Mouse (Mus musculus) olfactory bulb, adult 2 months (tissue): Measurements from ENCODE around the gene Rasgef1b. TPM values are rescaled to one million over a fixed set of nuclear protein-coding genes. Genes with fewer than 3 reads are reported as not detected.

Experiments used
- H3K27ac ChIP-seq: fragments of 200-500 bp; 2 replicates; pipeline ENCODE4 v1.5.1; 2012; ENCODE audit warnings: low read depth, low read length; ENCODE audit not compliant: insufficient read depth
- H3K4me1 ChIP-seq: fragments of 200-500 bp; 2 replicates; pipeline ENCODE4 v1.6.1; 2012; ENCODE audit warnings: low read length; ENCODE audit not compliant: control insufficient read depth, insufficient read depth
- H3K4me3 ChIP-seq: fragments of 200-500 bp; 2 replicates; pipeline ENCODE4 v1.5.1; 2012; ENCODE audit warnings: mild to moderate bottlenecking, low read depth, low read length, moderate library complexity; ENCODE audit not compliant: insufficient read depth
- CTCF ChIP-seq: fragments of 200-500 bp; IDR thresholded peaks from 2 replicates; pipeline ENCODE4 v1.5.1; 2012; ENCODE audit warnings: low read depth, mild to moderate bottlenecking, low read length, moderate library complexity; ENCODE audit not compliant: insufficient read depth
- POLR2A ChIP-seq: fragments of 200-500 bp; IDR thresholded peaks from 2 replicates; pipeline ENCODE4 v1.6.1; 2012; ENCODE audit warnings: mild to moderate bottlenecking, low read depth, low read length, moderate library complexity; ENCODE audit not compliant: insufficient read depth
- WGBS: fragments of 180-500 bp; shearing (Covaris S2); methylation state at CpG from one replicate; pipeline ENCODE4 v1.1.7; 2018; 5-methylcytosine and 5-hydroxymethylcytosine counted together
- polyA plus RNA-seq: library from polyadenylated mRNA; stranded (reverse); fragments of >200 nt; gene quantifications from 2 replicates; pipeline ENCODE4 v1.2.4, GENCODE M21; 2012; ENCODE audit warnings: low replicate concordance; ENCODE audit not compliant: missing spikeins, insufficient read depth, insufficient read length

Rasgef1b gene
- polyA plus RNA-seq, 1 experiment, result not detected

DNA sequence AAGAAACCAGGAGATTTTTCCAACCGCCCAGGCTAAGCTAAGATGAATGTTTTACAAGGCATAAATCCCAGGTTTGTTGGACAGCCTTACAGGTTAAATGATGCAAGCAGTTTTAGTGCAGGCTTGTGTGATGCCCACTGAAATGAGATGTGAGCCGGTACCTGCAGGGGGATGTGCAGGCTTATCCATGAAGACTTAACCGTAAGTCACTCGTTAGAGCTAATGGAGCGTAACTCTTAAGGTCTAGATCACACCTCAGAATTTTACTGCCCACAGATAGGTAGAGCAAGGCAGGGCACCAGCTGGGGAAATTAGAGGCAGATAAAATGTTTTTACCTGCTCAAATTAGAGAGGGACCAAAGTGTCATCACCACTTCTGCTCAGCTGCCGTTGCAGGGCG is 14.0 kb upstream of the Rasgef1b start:
- 96% methylated on average over 7 of the region's 7 CpGs for WGBS
- Histone ChIP-seq H3K4me1 (no peaks in the 10 kb centered on the region), H3K27ac (no peak overlapping the region), H3K4me3 (no peak overlapping the region)
- TF ChIP-seq POLR2A (no peak), CTCF (no peak)

DNA sequence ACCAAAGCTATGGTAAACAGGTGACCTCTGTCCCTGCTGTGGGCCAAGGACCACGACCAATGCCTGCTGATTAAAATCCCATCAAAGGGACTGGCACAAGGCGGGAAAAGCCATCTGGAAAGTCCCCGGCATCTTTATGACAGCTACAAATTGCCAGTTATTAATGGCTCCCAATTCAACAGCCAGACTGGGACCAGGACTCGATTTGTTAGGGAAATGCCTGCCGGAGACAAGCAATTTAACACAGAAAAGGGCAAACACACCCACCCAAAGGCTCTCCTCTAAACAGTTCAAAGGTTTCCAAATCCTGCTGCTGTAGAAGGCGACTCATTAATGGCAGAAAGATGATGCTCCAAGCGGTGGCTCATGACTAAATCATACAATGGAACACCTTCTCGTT is 13.2 kb upstream of the Rasgef1b start:
- H3K4me3 ChIP-seq, result no peak overlapping the region
- TF ChIP-seq CTCF, result no peak
- no peak for TF ChIP-seq POLR2A
- no peak overlapping the region for H3K27ac ChIP-seq
- no peaks in the 10 kb centered on the region for H3K4me1 ChIP-seq
- 49% methylated on average over 8 of the region's 8 CpGs for WGBS

DNA sequence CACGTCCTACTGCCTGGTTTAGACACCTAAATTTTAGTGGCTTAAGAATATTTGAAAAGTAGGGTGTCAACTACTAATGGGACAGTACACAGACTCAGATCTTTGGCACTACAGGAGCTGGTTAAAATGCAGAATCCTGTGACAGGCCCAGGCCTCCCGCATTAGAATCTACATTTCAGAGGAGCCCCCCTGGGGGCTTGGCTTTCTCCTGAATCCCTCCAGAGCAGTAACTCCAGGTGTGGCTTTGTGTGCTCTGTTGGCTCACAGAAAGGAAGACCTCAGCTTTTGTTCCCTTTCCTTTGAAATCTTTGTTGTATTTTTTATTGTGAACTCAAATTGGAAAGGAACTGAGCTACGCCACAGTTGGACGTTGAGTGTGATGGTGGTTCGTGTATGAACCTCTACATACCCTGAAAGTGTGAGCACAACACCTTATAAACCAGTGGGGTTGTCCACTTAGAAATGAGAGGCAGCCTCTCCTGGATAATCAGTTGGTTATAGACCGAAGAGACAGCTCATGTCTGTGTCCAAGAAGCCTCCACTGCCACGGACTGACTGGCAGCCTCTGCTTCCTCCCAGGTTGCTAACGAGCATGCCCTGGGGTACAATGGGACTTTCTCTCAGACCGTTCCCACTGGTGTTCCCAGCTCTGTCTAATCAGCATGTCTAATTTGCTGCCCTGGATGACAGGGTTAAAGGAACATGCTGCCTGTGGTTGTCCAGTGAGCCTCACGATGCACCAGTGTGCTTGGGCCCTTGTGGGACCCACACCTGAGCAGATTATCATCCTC is 9.3 kb upstream of the Rasgef1b start:
- 76% methylated on average over 10 of the region's 10 CpGs for WGBS
- Histone ChIP-seq H3K4me3 (no peak overlapping the region), H3K27ac (no peak overlapping the region), H3K4me1 (no peaks in the 10 kb centered on the region)
- no peak for TF ChIP-seq CTCF
- no peak for TF ChIP-seq POLR2A

DNA sequence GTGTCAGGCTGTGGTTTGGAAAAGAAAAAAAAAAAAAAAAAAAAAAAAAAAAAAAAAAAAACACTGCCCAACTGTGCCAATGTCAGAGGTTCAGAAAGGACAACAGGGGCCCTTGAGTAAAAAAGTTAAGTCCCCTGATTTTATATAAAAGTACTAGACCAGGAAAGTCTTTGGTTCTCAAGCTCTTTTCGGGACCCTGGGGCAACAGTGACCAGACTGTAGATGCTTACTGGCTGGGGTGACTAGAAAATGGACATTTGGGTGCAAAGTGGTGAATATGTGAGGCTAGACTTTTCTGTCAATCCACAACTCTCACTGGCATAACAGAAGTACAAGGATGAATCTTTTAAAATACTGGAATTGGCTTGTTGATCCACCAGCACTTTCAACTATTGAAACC is 1.1 kb upstream of the Rasgef1b start:
- no peak for TF ChIP-seq CTCF
- no peak for TF ChIP-seq POLR2A

DNA sequence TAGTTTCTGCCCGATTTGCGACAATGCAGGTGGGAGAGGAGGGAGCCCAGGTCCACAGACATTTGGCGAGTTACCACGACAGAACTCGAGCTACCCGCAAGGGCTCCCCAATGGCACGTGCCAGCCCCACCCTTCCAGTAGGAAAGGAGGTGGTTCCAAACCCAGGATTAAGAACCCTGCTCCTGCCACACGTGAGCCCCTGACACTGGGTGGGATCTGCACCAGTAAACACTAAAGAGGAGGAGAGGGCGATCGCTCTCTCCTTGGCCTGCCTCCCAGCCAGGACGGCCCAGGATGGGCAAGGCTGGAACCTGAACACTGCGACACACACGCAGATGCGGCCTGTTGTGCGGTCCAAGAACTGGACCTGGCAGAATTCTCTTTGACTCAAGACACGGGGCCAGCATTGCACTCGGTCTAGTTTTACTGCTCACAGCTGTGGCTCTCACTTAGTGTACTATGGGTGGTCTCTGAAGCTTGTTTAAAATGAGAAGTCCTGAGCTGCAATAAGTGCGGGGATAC is 557 bp upstream of the Rasgef1b start:
- Histone ChIP-seq H3K4me1 (peaks cover 14% of the 10 kb centered on the region), H3K27ac (no peak overlapping the region), H3K4me3 (peak overlapping the region; percentile 15; the same call in 1 of the 2 replicates)
- TF ChIP-seq POLR2A (no peak), CTCF (no peak)
- 12% methylated on average over 18 of the region's 18 CpGs for WGBS

More for the DNA sequence above, 1.1 kb upstream of the Rasgef1b start:
- H3K4me1 ChIP-seq, result peaks cover 14% of the 10 kb centered on the region
- 90% methylated on average over 1 of the region's 1 CpGs for WGBS
- H3K27ac ChIP-seq, result no peak overlapping the region
- no peak overlapping the region for H3K4me3 ChIP-seq

DNA sequence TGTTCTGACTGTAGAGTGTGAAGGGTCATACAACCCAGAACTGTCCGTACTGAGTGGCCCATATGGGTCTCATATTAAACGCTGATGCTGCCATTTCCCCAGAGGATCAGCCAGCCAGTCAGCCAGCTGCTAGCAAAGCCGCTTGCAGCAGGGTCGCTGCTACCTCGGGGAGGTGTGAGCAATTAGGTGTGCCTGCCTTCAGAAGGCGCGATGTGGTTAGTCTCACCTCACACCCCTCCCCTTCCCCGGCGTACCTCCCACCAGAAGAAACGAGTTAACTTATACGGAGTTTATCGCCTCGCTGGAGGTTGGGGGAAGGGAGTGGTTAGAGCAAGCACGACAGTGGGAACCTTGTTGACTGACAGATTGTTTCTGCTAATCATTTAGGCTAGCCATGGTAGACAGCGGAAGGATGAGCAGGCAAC is 826 bp downstream of the Rasgef1b start:
- TF ChIP-seq POLR2A, result no peak
- TF ChIP-seq CTCF, result no peak
- WGBS, result 4% methylated on average over 15 of the region's 15 CpGs
- H3K27ac ChIP-seq, result no peak overlapping the region
- H3K4me1 ChIP-seq, result peaks cover 14% of the 10 kb centered on the region
- H3K4me3 ChIP-seq, result peak overlapping the region; percentile 83

DNA sequence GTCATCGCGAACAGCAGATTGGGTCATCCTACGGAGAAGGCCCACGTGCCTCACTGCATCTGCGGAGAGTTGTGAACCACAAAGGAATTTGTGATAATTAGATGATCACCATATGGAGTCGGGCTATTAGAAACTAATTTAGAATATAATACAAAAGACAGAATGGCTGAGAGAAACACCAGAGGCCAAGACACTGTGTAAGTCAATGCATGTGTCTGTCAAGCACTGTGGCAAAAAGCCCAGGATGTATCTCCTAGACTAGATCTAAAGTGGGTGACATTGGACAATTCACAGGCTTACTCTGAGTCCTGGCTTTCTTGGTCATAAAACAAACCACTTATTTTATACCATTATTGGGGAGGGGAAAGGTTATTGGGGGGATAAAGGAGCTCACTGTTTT is 4.9 kb downstream of the Rasgef1b start:
- 85% methylated on average over 6 of the region's 6 CpGs for WGBS
- TF ChIP-seq CTCF, result no peak
- no peak for TF ChIP-seq POLR2A
- Histone ChIP-seq H3K27ac (no peak overlapping the region), H3K4me1 (peaks cover 10% of the 10 kb centered on the region; the same call in 1 of the 2 replicates), H3K4me3 (no peak overlapping the region)

DNA sequence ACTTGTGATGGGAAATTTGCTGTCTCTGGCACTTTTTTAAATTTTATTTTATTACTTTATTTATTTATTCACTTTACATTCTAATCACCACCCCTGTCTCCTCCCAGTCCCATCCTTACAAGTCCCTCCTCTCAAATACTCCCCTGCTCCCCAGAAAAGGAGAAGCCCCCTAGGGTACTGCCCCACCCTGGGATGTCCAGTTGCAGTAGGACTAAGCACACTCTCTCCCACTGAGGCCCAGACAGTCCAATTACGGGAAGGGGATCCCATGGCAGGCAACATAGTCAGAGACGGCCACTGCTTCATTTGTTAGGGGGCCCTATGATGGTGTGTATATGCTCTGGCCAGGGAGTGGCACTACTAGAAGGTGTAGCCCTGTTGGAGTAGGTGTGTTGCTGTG is 6.6 kb downstream of the Rasgef1b start:
- TF ChIP-seq POLR2A (no peak), CTCF (no peak)
- no peaks in the 10 kb centered on the region for H3K4me1 ChIP-seq
- H3K4me3 ChIP-seq, result no peak overlapping the region
- 94% methylated on average over 2 of the region's 2 CpGs for WGBS
- H3K27ac ChIP-seq, result no peak overlapping the region

DNA sequence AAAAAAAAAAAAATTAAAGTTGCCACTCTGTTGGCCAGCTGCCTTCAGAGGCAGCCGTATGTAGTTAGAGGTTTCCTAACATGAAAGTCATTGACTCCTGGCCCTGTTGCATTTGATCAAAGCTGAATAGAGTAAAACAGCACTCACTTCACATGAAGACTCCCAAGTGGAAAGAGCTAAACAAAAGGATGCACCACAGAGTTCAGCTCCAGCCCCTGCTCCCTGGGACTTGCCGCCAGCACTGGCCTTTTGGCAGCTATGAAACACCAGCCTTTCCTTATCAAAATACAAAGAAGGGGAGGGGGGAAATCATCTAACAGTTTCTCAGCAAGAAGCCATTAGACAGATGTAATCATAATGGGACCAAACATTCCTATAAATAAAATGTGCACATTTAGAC is 8.3 kb downstream of the Rasgef1b start:
- 78% methylated on average over 2 of the region's 2 CpGs for WGBS
- no peak overlapping the region for H3K27ac ChIP-seq
- TF ChIP-seq CTCF (no peak), POLR2A (no peak)
- H3K4me1 ChIP-seq, result no peaks in the 10 kb centered on the region
- H3K4me3 ChIP-seq, result no peak overlapping the region

DNA sequence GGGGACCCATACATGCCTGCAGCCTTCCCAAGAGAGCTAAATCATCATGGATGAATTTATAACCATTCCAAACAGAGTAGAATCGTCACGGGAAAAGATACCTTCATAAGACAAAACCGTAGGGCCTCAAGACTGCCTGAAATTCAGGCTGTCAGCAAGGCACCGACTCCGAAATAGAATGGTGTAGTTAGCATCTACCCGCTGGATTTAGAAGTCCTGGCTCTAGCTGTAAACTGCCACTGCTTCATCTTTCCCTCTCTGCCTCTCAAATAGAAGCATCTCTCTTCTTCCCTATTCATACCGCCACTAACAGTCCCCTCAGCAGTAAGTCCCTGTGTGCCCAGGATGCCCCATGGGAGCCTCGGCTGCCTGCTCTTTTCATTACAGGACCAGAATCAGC is 10.9 kb downstream of the Rasgef1b start:
- H3K27ac ChIP-seq, result no peak overlapping the region
- H3K4me3 ChIP-seq, result no peak overlapping the region
- no peak for TF ChIP-seq CTCF
- TF ChIP-seq POLR2A, result no peak
- WGBS, result 90% methylated on average over 8 of the region's 8 CpGs
- peaks cover 3% of the 10 kb centered on the region for H3K4me1 ChIP-seq
